Mouse (Mus musculus): ENCODE data around the gene Ifitm10. TPM values are rescaled to one million over a fixed set of nuclear protein-coding genes. Genes with fewer than 3 reads are reported as not detected.
A peak's percentile ranks its signal among the peaks of the same experiment; 100 is the strongest.

The Ifitm10 gene
- polyA plus RNA-seq, 1 experiment from 2014 or later, result 7.5 TPM

DNA sequence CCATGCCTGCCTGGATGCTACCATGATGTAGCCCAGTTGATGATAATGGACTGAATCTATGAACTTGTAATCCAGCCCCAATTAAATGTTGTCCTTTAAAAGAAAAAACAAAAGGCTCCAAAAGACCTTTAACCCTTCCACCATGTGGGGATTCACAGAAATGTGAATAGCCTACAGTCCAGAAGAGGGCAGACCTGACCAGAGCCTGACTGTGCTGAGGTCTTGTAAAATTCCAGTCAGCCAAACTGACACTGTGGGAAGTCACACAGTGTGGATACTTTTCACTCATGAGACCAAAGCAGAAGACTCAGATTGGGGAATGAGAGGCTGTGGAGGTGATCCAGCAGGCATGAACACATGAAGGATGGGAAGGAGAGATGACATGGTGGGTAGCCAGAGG lies 12.8 kb downstream of the Ifitm10 start:
- Histone ChIP-seq H3K9me3 (replicated peaks) (no peaks in the 10 kb centered on the region), H3K4me3 (replicated peaks) (no peak overlapping the region), H3K36me3 (no peaks in the 10 kb centered on the region), H3K27ac (replicated peaks) (no peak overlapping the region), H3K4me1 (no peaks in the 10 kb centered on the region), H3K4me2 (replicated peaks) (no peak overlapping the region), H3K9ac (no peak overlapping the region), H3K27me3 (no peaks in the 10 kb centered on the region)
- ATAC-seq (ENCODE audit: insufficient number of reproducible peaks, low FRiP score, low TSS enrichment, low read depth), result no peak

GRCm38 (mm10) chr7:142359129-142359528 lies 14.4 kb downstream of the Ifitm10 start:
- Histone ChIP-seq H3K9ac (no peak overlapping the region), H3K9me3 (replicated peaks) (no peaks in the 10 kb centered on the region), H3K27me3 (no peaks in the 10 kb centered on the region), H3K4me2 (replicated peaks) (no peak overlapping the region), H3K4me1 (no peaks in the 10 kb centered on the region), H3K27ac (replicated peaks) (no peak overlapping the region), H3K36me3 (no peaks in the 10 kb centered on the region), H3K4me3 (replicated peaks) (no peak overlapping the region)
- WGBS, result 76% methylated on average over 8 of the region's 8 CpGs
- ATAC-seq (ENCODE audit: insufficient number of reproducible peaks, low FRiP score, low TSS enrichment, low read depth), result no peak

- Histone ChIP-seq H3K4me3 (replicated peaks) (no peak overlapping the region), H3K4me1 (no peaks in the 10 kb centered on the region), H3K27ac (replicated peaks) (no peak overlapping the region), H3K9ac (no peak overlapping the region), H3K36me3 (no peaks in the 10 kb centered on the region), H3K4me2 (replicated peaks) (no peak overlapping the region), H3K27me3 (no peaks in the 10 kb centered on the region), H3K9me3 (replicated peaks) (no peaks in the 10 kb centered on the region)
- ATAC-seq (ENCODE audit: insufficient number of reproducible peaks, low FRiP score, low TSS enrichment, low read depth), result no peak
- 71% methylated on average over 3 of the region's 3 CpGs for WGBS
These were observed 16.0 kb downstream of the Ifitm10 start for GRCm38 (mm10) chr7:142357566-142357965.

GRCm38 (mm10) chr7:142354661-142355233 lies 18.8 kb downstream of the Ifitm10 start:
- no peak overlapping the region for H3K4me3 ChIP-seq (replicated peaks)
- H3K4me1 ChIP-seq, result no peaks in the 10 kb centered on the region
- H3K27me3 ChIP-seq, result no peaks in the 10 kb centered on the region
- ATAC-seq (ENCODE audit: insufficient number of reproducible peaks, low FRiP score, low TSS enrichment, low read depth), result 0 out of 2 replicates have a peak, but pooled peaks have one; percentile 8
- no peak overlapping the region for H3K4me2 ChIP-seq (replicated peaks)
- H3K9ac ChIP-seq, result no peak overlapping the region
- H3K36me3 ChIP-seq, result no peaks in the 10 kb centered on the region
- no peak overlapping the region for H3K27ac ChIP-seq (replicated peaks)
- no peaks in the 10 kb centered on the region for H3K9me3 ChIP-seq (replicated peaks)
- 69% methylated on average over 8 of the region's 8 CpGs for WGBS

- Histone ChIP-seq H3K4me3 (replicated peaks) (no peak overlapping the region), H3K27ac (replicated peaks) (no peak overlapping the region), H3K4me1 (peaks cover 6% of the 10 kb centered on the region), H3K27me3 (no peaks in the 10 kb centered on the region), H3K36me3 (no peaks in the 10 kb centered on the region), H3K9ac (no peak overlapping the region), H3K4me2 (replicated peaks) (no peak overlapping the region), H3K9me3 (replicated peaks) (no peaks in the 10 kb centered on the region)
- no peak for ATAC-seq (ENCODE audit: insufficient number of reproducible peaks, low FRiP score, low TSS enrichment, low read depth)
- 60% methylated on average over 5 of the region's 5 CpGs for WGBS
These were observed 19.7 kb downstream of the Ifitm10 start for GRCm38 (mm10) chr7:142353854-142354253.

GRCm38 (mm10) chr7:142351569-142351968 lies 22.0 kb downstream of the Ifitm10 start:
- 69% methylated on average over 5 of the region's 5 CpGs for WGBS
- Histone ChIP-seq H3K27me3 (no peaks in the 10 kb centered on the region), H3K9me3 (replicated peaks) (no peaks in the 10 kb centered on the region), H3K4me2 (replicated peaks) (no peak overlapping the region), H3K27ac (replicated peaks) (no peak overlapping the region), H3K4me3 (replicated peaks) (no peak overlapping the region), H3K36me3 (no peaks in the 10 kb centered on the region), H3K4me1 (peaks cover 6% of the 10 kb centered on the region), H3K9ac (no peak overlapping the region)
- ATAC-seq (ENCODE audit: insufficient number of reproducible peaks, low FRiP score, low TSS enrichment, low read depth), result no peak

DNA sequence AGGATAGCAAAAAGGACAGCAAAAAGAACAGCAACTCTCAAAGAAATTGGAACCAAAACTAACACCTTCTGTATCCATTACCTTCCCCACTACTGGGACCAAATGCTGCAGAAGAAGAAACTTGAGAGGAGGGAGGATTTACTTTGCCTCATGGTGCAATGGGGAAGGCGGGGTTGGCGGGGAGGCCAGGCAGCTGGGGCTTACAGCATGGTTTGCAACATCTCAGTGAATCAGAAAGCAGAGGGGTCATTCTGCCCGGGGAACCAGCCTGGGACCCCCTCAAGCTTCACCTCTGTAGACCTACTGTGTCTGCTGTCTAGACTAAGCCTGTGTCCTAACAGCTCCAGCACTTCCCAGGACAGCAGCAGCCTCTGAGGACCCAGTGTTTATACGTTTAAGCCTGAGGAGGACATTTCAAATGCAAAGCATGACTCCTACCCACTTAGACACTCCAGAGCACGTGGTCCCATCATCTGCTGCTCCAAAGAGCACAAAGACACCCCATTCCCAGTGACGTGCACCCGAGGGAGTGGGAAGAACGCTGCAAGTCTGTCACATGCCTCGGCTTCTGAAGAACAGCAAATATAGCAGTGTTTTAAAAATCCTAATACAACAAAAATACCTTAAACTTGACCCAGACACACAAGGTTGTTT lies 24.1 kb downstream of the Ifitm10 start:
- ATAC-seq (ENCODE audit: insufficient number of reproducible peaks, low FRiP score, low TSS enrichment, low read depth), result no peak
- peak overlapping the region; percentile 74; the same call in 1 of the 2 replicates for H3K27ac ChIP-seq (replicated peaks)
- WGBS, result 24% methylated on average over 9 of the region's 9 CpGs
- no peak overlapping the region for H3K4me3 ChIP-seq (replicated peaks)
- no peak overlapping the region for H3K9ac ChIP-seq
- H3K36me3 ChIP-seq, result no peaks in the 10 kb centered on the region
- no peaks in the 10 kb centered on the region for H3K27me3 ChIP-seq
- H3K9me3 ChIP-seq (replicated peaks), result no peaks in the 10 kb centered on the region
- H3K4me1 ChIP-seq, result peaks cover 6% of the 10 kb centered on the region
- H3K4me2 ChIP-seq (replicated peaks), result no peak overlapping the region

- no peak overlapping the region for H3K9ac ChIP-seq
- peaks cover 6% of the 10 kb centered on the region for H3K4me1 ChIP-seq
- H3K27ac ChIP-seq (replicated peaks), result no peak overlapping the region
- WGBS, result 75% methylated on average over 4 of the region's 4 CpGs
- H3K9me3 ChIP-seq (replicated peaks), result no peaks in the 10 kb centered on the region
- no peaks in the 10 kb centered on the region for H3K36me3 ChIP-seq
- H3K4me2 ChIP-seq (replicated peaks), result no peak overlapping the region
- no peak for ATAC-seq (ENCODE audit: insufficient number of reproducible peaks, low FRiP score, low TSS enrichment, low read depth)
- no peaks in the 10 kb centered on the region for H3K27me3 ChIP-seq
- no peak overlapping the region for H3K4me3 ChIP-seq (replicated peaks)
These were observed 26.0 kb downstream of the Ifitm10 start for GRCm38 (mm10) chr7:142347542-142347941.

GRCm38 (mm10) chr7:142342247-142342640 lies 31.3 kb downstream of the Ifitm10 start:
- Histone ChIP-seq H3K27me3 (no peaks in the 10 kb centered on the region), H3K27ac (replicated peaks) (peak overlapping the region; percentile 68), H3K9me3 (replicated peaks) (no peaks in the 10 kb centered on the region), H3K4me3 (replicated peaks) (no peak overlapping the region), H3K9ac (no peak overlapping the region), H3K36me3 (no peaks in the 10 kb centered on the region), H3K4me2 (replicated peaks) (no peak overlapping the region), H3K4me1 (peaks cover 9% of the 10 kb centered on the region)
- no peak for ATAC-seq (ENCODE audit: insufficient number of reproducible peaks, low FRiP score, low TSS enrichment, low read depth)
- 71% methylated on average over 3 of the region's 3 CpGs for WGBS

DNA sequence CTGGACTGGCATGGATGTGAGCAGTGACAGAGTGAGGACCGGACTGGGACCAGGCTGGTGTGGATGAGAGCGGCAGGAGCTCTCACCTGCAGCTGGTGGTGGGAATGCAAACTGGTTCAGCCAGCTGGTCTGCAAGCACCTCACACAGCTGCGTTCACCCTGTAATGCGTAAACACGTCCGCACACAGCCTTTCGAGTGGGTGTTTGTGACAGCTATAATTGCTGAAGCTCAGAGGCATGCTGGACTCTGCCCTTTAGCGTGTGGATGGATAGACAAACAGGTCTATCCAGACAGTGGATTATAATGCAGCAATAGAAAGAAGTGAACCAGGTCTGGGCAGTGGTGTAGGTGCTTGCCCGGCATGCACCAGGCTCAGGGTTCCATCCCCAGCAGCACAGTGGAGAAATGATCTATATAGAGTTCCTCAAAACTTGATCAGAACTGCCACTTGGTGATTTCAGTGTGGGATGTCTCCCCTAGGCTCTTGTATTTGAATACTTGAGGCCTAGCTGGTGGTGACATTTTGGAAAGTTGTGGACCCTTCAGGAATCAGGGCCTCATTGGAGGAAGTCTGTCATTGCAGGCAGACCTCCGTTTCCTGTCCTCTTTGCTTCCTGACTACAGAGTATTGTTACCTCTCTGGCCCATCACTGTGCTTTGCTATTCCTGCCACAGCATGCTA lies 31.8 kb downstream of the Ifitm10 start:
- 0 out of 2 replicates have a peak overlapping the region, but pooled peaks have one; percentile 0 for H3K4me2 ChIP-seq (replicated peaks)
- peaks cover 9% of the 10 kb centered on the region for H3K4me1 ChIP-seq
- 62% methylated on average over 10 of the region's 10 CpGs for WGBS
- no peak overlapping the region for H3K4me3 ChIP-seq (replicated peaks)
- H3K9me3 ChIP-seq (replicated peaks), result no peaks in the 10 kb centered on the region
- no peaks in the 10 kb centered on the region for H3K36me3 ChIP-seq
- no peaks in the 10 kb centered on the region for H3K27me3 ChIP-seq
- ATAC-seq (ENCODE audit: insufficient number of reproducible peaks, low FRiP score, low TSS enrichment, low read depth), result peak; percentile 58
- no peak overlapping the region for H3K9ac ChIP-seq
- peak overlapping the region; percentile 68 for H3K27ac ChIP-seq (replicated peaks)

DNA sequence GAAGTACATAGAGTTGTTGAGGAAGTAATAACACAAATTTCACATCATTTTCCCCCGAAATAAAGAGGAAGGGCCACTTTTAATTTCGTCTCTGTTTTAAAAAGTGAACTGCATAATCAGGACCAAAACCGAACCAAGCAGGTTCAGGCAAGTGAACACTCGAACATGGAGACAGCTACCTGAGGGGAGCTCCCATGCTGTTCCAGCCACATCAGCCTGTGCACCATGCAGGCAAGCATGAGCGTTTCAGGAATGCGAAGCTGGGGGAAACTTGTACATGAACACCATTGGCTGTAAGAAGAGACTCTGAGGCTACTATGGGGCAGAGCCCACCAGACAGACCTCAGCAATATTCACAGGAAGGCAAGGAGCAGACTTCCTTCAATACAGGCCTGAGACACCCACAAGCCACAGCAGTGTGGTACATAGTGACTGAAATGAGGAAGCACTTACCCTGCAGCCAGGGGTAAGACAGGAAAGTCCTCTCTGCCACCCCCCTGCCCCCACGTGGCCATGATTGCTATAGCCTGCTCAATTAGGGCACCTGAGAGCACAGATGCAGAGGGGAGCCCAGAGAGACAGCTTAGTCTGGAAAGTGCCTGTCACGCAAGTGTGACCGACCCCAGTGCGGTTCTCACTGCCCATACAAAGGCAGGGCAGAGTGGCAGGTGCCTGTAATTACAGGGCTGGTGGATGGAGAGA lies 33.1 kb downstream of the Ifitm10 start:
- peak overlapping the region; percentile 63 for H3K27ac ChIP-seq (replicated peaks)
- H3K36me3 ChIP-seq, result no peaks in the 10 kb centered on the region

More for the DNA sequence above, 33.1 kb downstream of the Ifitm10 start:
- H3K4me3 ChIP-seq (replicated peaks), result no peak overlapping the region
- peaks cover 9% of the 10 kb centered on the region for H3K4me1 ChIP-seq
- no peaks in the 10 kb centered on the region for H3K9me3 ChIP-seq (replicated peaks)
- H3K27me3 ChIP-seq, result no peaks in the 10 kb centered on the region
- no peak for ATAC-seq (ENCODE audit: insufficient number of reproducible peaks, low FRiP score, low TSS enrichment, low read depth)
- no peak overlapping the region for H3K4me2 ChIP-seq (replicated peaks)
- no peak overlapping the region for H3K9ac ChIP-seq
- WGBS, result 44% methylated on average over 10 of the region's 10 CpGs
